Mouse (Mus musculus): ENCODE measurements around the gene Gm28053. TPM values are rescaled to one million over a fixed set of nuclear protein-coding genes. Genes with fewer than 3 reads are reported as not detected.

Gene Gm28053
- polyA plus RNA-seq, 1 experiment from 2014 or later, result 2.2 TPM

DNA sequence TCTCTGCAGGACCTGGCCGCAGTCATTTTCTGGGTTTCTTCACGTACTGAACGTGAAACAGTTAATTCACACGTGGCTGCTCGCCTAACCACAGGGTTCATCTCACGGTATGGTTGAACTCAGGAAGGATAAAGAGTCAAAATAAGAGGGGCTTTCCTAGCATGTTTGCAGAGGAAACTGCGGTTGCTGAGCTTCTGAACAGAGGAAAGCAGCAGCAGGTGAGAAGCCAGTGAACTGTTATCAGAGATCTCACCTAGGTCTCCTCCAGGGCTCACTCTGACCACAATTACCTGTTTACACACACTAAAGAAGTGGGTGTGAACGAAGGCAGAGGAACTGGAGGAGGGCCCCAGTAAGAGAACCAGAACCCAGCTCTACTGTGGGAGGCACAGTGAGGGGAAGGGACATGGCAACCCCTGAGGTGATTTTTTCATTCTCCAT lies 14.5 kb downstream of the Gm28053 start:
- ATAC-seq (replicated peaks; ENCODE audit: low FRiP score) (no peak), DNase-seq (ENCODE audit: low spot score) (no peak)
- no peaks in the 10 kb centered on the region for H3K4me1 ChIP-seq (replicated peaks; ENCODE audit: control insufficient read depth, insufficient read depth, low read length)
- WGBS, result 30% methylated on average over 8 of the region's 8 CpGs
- no peak overlapping the region for H3K9ac ChIP-seq (ENCODE audit: low read depth, low read length)
- no peak overlapping the region for H3K27ac ChIP-seq (ENCODE audit: low read depth, low read length)
- no peaks in the 10 kb centered on the region for H3K27me3 ChIP-seq (replicated peaks; ENCODE audit: control insufficient read depth, insufficient read depth, low read length)
- H3K36me3 ChIP-seq (ENCODE audit: control insufficient read depth, insufficient read depth, low read length), result no peaks in the 10 kb centered on the region
- no peak overlapping the region for H3K4me3 ChIP-seq (ENCODE audit: low read depth, low read length)
- H3K9me3 ChIP-seq (ENCODE audit: control insufficient read depth, low read length), result no peaks in the 10 kb centered on the region
- H3K4me2 ChIP-seq, result no peak overlapping the region

GRCm38 (mm10) chr6:48733660-48734059 lies 15.3 kb downstream of the Gm28053 start:
- Histone ChIP-seq H3K4me1 (replicated peaks; ENCODE audit: control insufficient read depth, insufficient read depth, low read length) (no peaks in the 10 kb centered on the region), H3K36me3 (ENCODE audit: control insufficient read depth, insufficient read depth, low read length) (no peaks in the 10 kb centered on the region), H3K9me3 (ENCODE audit: control insufficient read depth, low read length) (no peaks in the 10 kb centered on the region), H3K27ac (ENCODE audit: low read depth, low read length) (no peak overlapping the region), H3K27me3 (replicated peaks; ENCODE audit: control insufficient read depth, insufficient read depth, low read length) (no peaks in the 10 kb centered on the region), H3K4me3 (ENCODE audit: low read depth, low read length) (no peak overlapping the region), H3K9ac (ENCODE audit: low read depth, low read length) (no peak overlapping the region), H3K4me2 (no peak overlapping the region)
- DNase-seq (ENCODE audit: low spot score) (no peak), ATAC-seq (replicated peaks; ENCODE audit: low FRiP score) (no peak)
- WGBS, result 85% methylated on average over 1 of the region's 1 CpGs

DNA sequence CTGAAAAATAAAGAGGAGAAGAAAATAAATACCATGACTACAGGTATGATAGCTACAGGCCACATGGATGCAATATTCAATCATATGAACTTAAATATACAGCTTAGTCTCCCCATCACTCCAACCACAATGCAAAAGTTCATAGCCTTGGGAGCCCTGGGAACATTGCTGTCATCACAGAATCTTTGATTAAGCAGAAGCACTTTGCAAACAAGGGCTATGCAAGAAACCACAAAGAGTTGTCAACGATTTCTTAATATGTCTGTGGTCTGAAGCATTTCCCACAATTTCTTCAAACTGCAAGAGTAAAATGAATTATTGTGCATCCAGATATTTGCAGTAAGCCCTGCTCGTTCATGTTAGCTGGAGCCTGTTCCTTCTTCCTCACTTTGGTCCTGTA lies 18.6 kb downstream of the Gm28053 start:
- H3K9ac ChIP-seq (ENCODE audit: low read depth, low read length), result no peak overlapping the region
- no peak overlapping the region for H3K4me3 ChIP-seq (ENCODE audit: low read depth, low read length)
- H3K9me3 ChIP-seq (ENCODE audit: control insufficient read depth, low read length), result no peaks in the 10 kb centered on the region
- no peak for ATAC-seq (replicated peaks; ENCODE audit: low FRiP score)
- H3K27me3 ChIP-seq (replicated peaks; ENCODE audit: control insufficient read depth, insufficient read depth, low read length), result no peaks in the 10 kb centered on the region
- H3K36me3 ChIP-seq (ENCODE audit: control insufficient read depth, insufficient read depth, low read length), result no peaks in the 10 kb centered on the region
- 64% methylated on average over 2 of the region's 2 CpGs for WGBS
- DNase-seq (ENCODE audit: low spot score), result no peak
- no peak overlapping the region for H3K4me2 ChIP-seq
- no peak overlapping the region for H3K27ac ChIP-seq (ENCODE audit: low read depth, low read length)
- peaks cover 6% of the 10 kb centered on the region; the same call in 1 of the 2 replicates for H3K4me1 ChIP-seq (replicated peaks; ENCODE audit: control insufficient read depth, insufficient read depth, low read length)

GRCm38 (mm10) chr6:48737688-48738087 lies 19.3 kb downstream of the Gm28053 start:
- DNase-seq (ENCODE audit: low spot score) (no peak), ATAC-seq (replicated peaks; ENCODE audit: low FRiP score) (no peak)
- 86% methylated on average over 5 of the region's 5 CpGs for WGBS

DNA sequence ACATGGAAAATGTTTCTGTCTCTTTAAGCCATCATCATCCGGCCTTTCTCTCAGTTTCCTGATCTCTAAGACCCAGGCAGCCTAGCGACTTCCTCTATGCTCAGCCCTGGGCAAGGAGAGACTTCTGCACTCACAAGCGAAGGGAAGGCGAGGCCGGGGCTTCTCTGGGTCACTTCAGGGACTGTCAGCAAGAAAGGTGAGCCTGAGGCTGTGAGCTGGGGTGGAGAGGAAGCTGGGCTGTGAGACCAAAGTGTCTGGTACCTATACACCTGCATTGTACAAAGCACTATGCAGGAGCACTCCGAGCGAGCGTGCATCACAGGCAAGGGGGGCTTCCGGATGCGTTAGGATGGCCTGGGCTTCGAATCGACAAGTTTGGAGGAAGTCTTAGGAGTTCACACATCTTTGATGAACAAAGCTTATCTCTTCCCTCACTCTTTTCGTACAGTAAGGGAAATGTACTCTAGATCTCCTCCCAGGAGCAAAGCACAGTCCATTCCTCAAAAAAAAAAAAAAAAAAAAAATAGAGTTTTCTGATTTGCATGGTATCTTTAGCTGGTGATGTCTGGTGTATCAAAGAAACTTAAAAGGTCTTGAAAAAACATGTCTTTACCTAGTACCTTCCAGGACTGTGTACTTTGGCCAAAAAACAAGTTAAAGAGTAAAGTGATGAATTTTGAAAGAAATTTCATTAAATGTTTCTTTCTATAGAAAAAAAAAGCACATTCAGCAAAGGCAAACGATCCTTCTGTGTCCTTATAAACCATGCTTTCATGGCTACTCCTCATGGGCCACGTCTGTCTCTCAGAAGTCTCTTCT lies 20.8 kb downstream of the Gm28053 start, which contains the start of gene Gimap1:
TSS of gene Gimap1 (plus strand) at position 94 of the 819 bp plus-strand sequence.
- Histone ChIP-seq H3K4me3 (ENCODE audit: low read depth, low read length) (peak within 1 kb of the TSS; percentile 37; the same call in 1 of the 2 replicates), H3K4me1 (replicated peaks; ENCODE audit: control insufficient read depth, insufficient read depth, low read length) (peaks cover 10% of the 10 kb centered on the region; the same call in 1 of the 2 replicates), H3K27ac (ENCODE audit: low read depth, low read length) (no peak within 1 kb of the TSS; the same call in 1 of the 2 replicates), H3K9me3 (ENCODE audit: control insufficient read depth, low read length) (no peaks in the 10 kb centered on the region), H3K9ac (ENCODE audit: low read depth, low read length) (peak within 1 kb of the TSS; percentile 55; the same call in 1 of the 2 replicates), H3K36me3 (ENCODE audit: control insufficient read depth, insufficient read depth, low read length) (no peaks in the 10 kb centered on the region), H3K4me2 (peak within 1 kb of the TSS; percentile 43), H3K27me3 (replicated peaks; ENCODE audit: control insufficient read depth, insufficient read depth, low read length) (no peaks in the 10 kb centered on the region)
- no peak for ATAC-seq (replicated peaks; ENCODE audit: low FRiP score)
- WGBS, result 38% methylated on average over 15 of the region's 15 CpGs
- no peak for DNase-seq (ENCODE audit: low spot score)

More at GRCm38 (mm10) chr6:48737688-48738087, 19.3 kb downstream of the Gm28053 start:
- no peak overlapping the region for H3K27ac ChIP-seq (ENCODE audit: low read depth, low read length)
- no peak overlapping the region for H3K4me3 ChIP-seq (ENCODE audit: low read depth, low read length)
- H3K4me2 ChIP-seq, result no peak overlapping the region
- H3K36me3 ChIP-seq (ENCODE audit: control insufficient read depth, insufficient read depth, low read length), result no peaks in the 10 kb centered on the region
- no peaks in the 10 kb centered on the region for H3K27me3 ChIP-seq (replicated peaks; ENCODE audit: control insufficient read depth, insufficient read depth, low read length)
- H3K9ac ChIP-seq (ENCODE audit: low read depth, low read length), result no peak overlapping the region
- H3K4me1 ChIP-seq (replicated peaks; ENCODE audit: control insufficient read depth, insufficient read depth, low read length), result peaks cover 8% of the 10 kb centered on the region; the same call in 1 of the 2 replicates
- no peaks in the 10 kb centered on the region for H3K9me3 ChIP-seq (ENCODE audit: control insufficient read depth, low read length)

DNA sequence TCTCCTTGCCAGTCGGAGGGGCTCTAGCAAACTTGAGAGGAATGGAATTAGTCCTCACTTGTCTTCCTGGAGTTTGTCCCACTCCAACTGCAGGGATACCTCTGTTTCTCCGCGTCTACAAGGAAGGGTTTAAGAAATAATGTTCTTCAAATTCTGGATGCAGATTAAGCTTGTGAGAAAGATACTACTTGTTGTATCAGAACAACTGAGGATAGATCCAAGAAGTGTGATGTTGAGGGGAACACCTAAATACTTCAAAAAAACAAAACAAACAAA lies 21.3 kb downstream of the Gm28053 start:
- Histone ChIP-seq H3K27me3 (replicated peaks; ENCODE audit: control insufficient read depth, insufficient read depth, low read length) (no peaks in the 10 kb centered on the region), H3K27ac (ENCODE audit: low read depth, low read length) (no peak overlapping the region), H3K36me3 (ENCODE audit: control insufficient read depth, insufficient read depth, low read length) (no peaks in the 10 kb centered on the region), H3K4me3 (ENCODE audit: low read depth, low read length) (peak overlapping the region; percentile 15; the same call in 1 of the 2 replicates), H3K4me1 (replicated peaks; ENCODE audit: control insufficient read depth, insufficient read depth, low read length) (peaks cover 10% of the 10 kb centered on the region; the same call in 1 of the 2 replicates), H3K4me2 (peak overlapping the region; percentile 43), H3K9ac (ENCODE audit: low read depth, low read length) (no peak overlapping the region), H3K9me3 (ENCODE audit: control insufficient read depth, low read length) (no peaks in the 10 kb centered on the region)
- WGBS, result 60% methylated on average over 3 of the region's 3 CpGs
- ATAC-seq (replicated peaks; ENCODE audit: low FRiP score) (no peak), DNase-seq (ENCODE audit: low spot score) (no peak)

DNA sequence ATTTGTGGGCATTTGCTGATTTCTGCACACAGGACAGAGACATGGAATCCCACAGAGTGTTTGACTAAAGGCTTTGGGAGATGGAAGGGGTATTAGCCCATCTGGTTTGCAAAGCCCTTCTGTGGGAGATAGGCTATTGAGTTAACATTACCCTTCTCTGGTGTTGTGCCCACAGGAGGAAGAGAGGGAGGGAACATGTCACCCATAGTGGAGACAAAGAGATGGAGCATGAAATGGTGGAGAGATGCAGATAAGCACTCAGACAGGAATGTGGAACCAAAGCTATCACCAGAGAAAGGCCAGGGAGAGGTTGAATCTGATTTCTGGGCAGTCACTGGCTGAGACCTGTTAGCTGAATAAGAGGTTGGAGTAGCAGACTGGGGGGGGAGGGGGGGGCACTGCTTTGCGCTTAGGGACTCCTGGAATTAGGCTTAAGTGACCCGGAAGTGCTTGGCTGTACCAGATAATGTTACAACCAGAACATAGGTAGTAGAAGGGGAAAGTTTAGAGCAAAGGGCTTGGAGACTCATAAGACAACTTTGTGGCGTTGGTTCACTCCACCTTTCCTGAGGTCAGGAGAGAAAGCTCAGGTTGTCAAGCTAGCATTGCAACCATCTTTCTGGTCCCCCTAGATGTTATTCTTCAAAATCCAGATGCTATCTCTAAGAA lies 22.2 kb downstream of the Gm28053 start:
- Histone ChIP-seq H3K27me3 (replicated peaks; ENCODE audit: control insufficient read depth, insufficient read depth, low read length) (no peaks in the 10 kb centered on the region), H3K4me2 (peak overlapping the region; percentile 43), H3K9me3 (ENCODE audit: control insufficient read depth, low read length) (no peaks in the 10 kb centered on the region), H3K4me1 (replicated peaks; ENCODE audit: control insufficient read depth, insufficient read depth, low read length) (peaks cover 10% of the 10 kb centered on the region; the same call in 1 of the 2 replicates), H3K4me3 (ENCODE audit: low read depth, low read length) (0 out of 2 replicates have a peak overlapping the region, but pooled peaks have one; percentile 10), H3K27ac (ENCODE audit: low read depth, low read length) (0 out of 2 replicates have a peak overlapping the region, but pooled peaks have one; percentile 27), H3K36me3 (ENCODE audit: control insufficient read depth, insufficient read depth, low read length) (no peaks in the 10 kb centered on the region), H3K9ac (ENCODE audit: low read depth, low read length) (no peak overlapping the region)
- ATAC-seq (replicated peaks; ENCODE audit: low FRiP score) (no peak), DNase-seq (ENCODE audit: low spot score) (no peak)
- WGBS, result 45% methylated on average over 3 of the region's 3 CpGs

- Histone ChIP-seq H3K4me1 (replicated peaks; ENCODE audit: control insufficient read depth, insufficient read depth, low read length) (peaks cover 10% of the 10 kb centered on the region; the same call in 1 of the 2 replicates), H3K9ac (ENCODE audit: low read depth, low read length) (no peak overlapping the region), H3K9me3 (ENCODE audit: control insufficient read depth, low read length) (no peaks in the 10 kb centered on the region), H3K27me3 (replicated peaks; ENCODE audit: control insufficient read depth, insufficient read depth, low read length) (no peaks in the 10 kb centered on the region), H3K4me3 (ENCODE audit: low read depth, low read length) (no peak overlapping the region), H3K4me2 (peak overlapping the region; percentile 29), H3K36me3 (ENCODE audit: control insufficient read depth, insufficient read depth, low read length) (no peaks in the 10 kb centered on the region), H3K27ac (ENCODE audit: low read depth, low read length) (peak overlapping the region; percentile 44; the same call in 1 of the 2 replicates)
- ATAC-seq (replicated peaks; ENCODE audit: low FRiP score), result 0 out of 2 replicates have a peak, but pooled peaks have one; percentile 18
- 26% methylated on average over 3 of the region's 3 CpGs for WGBS
- no peak for DNase-seq (ENCODE audit: low spot score)
Measured at GRCm38 (mm10) chr6:48741273-48741672, 22.9 kb downstream of the Gm28053 start.

All from liver, embryonic 11.5 days (tissue).